Mouse (Mus musculus) granulocyte monocyte progenitor cell, adult 5-6 weeks (primary cell): ENCODE measurements at regions not wholly inside any gene's neighbourhood (a gene's known extent, or its start where the extent isn't known, plus 50 kb on each side); places are given as distances from the start of the nearest gene placed in this dataset.

Experiments used
- ATAC-seq: replicated peaks from 2 replicates; pipeline ENCODE4 v1.8.0; 2016; ENCODE audit warnings: mild to moderate bottlenecking, moderate TSS enrichment, inconsistent platforms; ENCODE audit not compliant: poor library complexity, severe bottlenecking

DNA sequence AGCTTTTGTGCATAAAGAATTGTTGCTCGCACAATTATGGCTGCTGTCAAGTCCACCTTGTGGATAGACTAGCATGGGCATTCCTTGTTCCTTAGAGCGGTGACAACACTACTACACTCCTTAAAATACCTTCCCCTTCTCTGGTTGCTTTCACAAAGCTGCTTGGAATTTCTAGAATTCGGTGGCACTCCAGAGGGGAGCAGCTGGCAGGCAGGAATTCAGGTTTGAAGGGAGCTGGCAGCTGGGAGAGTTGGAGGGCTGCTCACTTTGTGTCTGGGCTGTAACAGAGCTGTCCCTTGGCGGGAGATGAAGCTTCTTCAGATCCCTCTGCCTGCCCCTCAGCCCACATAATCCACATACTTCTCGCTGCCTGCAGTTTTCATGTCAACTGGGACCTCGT, 109.7 kb downstream of the Tmsb4x start:
- ATAC-seq = no peak

DNA sequence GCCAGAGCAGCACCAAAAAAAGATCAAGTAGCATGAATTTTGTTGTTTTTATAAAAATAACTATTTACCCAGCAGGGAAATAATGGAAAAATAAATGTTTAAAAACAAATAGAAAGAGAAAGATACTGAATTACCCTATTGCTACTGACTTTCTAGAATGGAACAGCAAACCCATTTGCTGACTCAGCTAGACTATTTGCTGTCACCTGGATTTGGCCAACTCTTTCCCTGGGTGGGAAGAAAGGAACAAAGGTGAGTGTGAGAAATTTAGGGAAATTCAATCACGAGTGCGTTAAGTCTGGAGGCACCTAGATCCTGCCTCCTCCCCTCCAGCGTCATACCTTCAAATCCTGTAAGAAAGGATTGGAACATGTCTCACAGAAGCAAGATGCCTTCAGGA, 110.2 kb downstream of the Tmsb4x start:
- no peak for ATAC-seq

DNA sequence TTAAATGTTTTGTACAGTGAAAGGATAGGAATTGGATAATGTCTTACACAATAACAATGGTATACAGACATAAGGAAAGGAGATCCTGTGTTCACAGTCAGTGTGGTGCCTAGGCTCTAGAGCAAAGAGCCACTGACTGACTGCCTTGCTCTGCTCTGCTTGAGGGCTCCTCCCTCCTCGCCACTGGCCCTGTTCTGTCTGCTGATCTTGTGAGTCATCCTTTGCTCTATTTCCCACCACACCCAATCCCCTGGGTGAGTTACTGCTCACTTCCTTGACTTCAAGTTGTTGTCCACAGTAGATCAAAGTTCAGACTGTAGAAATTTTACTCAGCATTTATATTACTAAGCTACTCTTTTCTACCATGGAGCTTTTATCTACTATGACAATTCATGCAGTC, 117.3 kb downstream of the Tmsb4x start:
- peak; percentile 96 for ATAC-seq

DNA sequence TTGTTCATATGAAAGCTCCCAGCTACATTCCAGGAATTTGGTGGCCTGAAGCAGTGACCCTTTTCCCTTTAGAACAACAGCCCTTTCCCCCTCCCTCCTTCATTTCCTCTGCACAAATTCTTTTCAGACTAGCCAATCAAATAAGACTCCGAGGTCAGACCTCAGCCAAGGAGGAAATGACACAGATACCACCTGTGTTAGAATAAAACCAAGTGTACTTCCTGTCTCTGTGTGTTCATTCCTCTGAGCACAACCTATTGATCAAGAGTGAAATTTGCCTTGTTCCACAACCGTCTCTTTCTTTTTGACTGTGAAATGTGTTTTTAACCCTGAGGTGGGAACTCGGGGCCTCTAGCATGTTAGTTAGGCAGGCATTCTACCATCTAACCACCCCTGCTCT, 120.2 kb downstream of the Tmsb4x start:
- peak; percentile 87 for ATAC-seq

DNA sequence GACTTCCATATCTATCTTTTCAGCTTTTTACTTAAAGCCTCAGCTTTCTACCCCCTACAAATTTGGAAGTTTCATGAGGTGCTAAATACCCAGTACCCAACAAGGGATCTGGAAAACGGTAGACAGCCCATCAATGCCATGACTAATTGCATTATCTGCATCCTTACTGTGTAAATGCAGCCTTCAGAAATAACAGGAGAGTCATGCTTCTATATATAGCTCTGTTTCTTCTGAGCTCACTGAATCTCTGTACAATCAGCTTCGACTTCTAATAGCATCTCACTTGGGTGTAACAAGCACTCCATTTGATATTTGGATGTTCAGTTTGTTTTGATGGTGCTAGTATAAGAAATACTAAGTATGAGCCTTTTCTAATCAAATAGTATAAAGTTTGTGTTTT, 120.7 kb downstream of the Tmsb4x start:
- ATAC-seq = no peak

DNA sequence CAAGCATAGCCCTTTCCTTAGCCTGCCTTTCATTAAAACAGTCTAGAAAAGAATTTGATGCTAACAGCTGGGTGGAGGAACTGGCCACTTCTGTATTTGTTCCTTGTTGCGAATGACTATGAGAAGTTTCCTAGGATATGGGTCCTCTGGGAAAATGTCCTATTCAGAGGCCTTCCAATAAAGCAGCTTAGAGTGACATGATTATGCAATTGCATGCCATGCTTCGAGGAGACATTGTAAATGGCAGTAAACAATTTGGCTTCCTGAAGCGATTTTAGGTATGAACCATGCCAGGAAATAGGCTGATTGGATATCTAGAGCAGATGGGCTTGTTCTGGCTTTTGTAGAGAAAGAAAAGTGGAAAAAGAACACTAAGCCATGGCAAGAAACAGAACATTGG, 128.3 kb downstream of the Tmsb4x start:
- ATAC-seq = no peak

DNA sequence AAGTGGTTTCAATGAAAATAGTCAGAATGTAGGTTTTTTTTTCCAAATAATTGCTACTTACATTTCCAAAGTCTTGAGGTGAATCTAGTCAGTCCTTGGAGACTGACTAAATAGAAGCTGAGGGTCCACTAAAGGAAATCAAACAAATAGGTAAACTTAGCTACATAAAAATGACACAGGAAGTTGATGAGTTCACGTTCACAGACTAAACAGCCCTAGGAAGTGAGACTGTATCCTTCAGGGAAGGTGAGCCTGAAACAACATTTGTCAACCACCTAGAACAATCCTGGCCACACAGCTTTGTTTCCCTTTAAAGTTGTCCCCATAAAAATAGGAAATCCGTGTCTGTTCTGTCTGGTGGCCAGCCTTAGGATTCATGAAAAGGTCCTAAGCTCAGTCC, 140.0 kb downstream of the Tmsb4x start:
- no peak for ATAC-seq

DNA sequence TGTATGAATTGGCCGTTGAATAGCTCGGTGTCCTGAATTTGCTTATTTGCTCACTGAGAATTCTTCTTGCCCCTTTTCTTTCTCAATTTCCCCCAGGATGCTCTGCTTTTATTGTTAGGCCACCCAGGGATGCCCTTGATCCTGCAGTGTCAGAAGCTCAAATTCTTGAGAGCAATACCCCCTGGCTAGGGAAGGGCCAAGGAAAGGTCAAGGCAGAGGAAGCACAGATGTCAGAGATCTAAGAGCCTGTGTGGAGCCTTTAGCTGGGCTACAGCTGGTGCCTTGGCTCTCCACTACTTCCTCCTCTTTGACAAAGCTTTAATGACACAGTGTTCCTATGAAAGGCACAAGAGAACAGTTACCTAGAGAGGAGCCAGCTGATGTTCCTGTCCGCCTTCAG, 141.2 kb downstream of the Tmsb4x start:
- ATAC-seq = no peak

DNA sequence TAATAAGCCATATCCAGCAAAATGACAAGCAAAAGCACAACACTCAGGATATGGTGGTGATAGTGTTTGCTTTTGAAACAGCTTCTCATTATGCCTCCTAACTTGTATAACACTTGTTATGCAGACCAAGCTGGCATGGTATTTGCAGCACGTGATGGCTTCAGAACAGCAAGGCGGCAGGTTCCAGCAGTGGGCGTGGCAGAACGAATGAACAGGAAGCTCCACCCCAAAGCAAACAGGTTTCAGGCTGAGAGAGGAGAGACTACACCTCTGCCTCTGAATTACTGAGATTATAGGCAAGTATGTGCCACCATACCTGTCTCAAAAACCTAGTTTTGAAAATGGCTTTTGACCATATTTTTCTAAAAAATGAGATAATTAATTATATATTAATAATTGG, 145.2 kb downstream of the Tmsb4x start:
- no peak for ATAC-seq

DNA sequence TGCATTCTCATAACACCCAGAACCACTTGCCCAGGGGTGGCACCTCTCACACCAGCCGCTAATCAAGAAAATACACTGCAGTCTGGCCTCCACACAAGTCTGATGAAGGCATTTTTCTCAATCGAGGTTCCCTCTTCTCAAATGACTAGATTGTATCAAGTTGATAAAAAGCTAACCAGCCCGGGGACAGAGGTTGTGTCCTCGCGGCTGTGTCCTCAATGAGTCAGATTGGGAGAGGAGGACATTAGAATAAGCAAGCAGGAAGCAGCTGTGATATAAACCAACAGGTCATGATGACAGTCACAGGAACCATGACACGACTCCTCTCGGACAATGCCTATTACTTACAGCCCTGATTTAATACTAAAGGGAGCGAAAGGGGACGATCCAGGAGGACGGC, 156.7 kb downstream of the Tmsb4x start:
- ATAC-seq = no peak

DNA sequence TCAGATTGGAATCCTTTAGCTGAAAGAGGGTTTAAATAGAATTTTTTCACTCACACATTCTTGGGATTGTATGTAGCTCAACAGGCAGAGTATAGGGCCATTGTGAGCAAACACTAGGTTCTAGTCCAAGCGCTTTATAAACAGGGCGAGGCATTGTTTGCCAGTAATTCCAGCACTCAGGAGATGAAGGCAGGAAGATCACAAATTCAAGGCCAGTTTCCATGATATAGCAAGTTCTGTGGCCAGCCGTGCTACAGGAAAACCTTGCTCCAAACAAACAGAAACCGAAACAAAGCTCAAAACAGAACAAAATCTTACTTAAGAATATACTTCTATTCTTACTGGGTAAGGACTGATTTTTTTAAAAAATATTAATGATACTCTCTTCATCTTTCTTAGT, 159.0 kb downstream of the Tmsb4x start:
- ATAC-seq = peak; percentile 34; the same call in 1 of the 2 replicates

DNA sequence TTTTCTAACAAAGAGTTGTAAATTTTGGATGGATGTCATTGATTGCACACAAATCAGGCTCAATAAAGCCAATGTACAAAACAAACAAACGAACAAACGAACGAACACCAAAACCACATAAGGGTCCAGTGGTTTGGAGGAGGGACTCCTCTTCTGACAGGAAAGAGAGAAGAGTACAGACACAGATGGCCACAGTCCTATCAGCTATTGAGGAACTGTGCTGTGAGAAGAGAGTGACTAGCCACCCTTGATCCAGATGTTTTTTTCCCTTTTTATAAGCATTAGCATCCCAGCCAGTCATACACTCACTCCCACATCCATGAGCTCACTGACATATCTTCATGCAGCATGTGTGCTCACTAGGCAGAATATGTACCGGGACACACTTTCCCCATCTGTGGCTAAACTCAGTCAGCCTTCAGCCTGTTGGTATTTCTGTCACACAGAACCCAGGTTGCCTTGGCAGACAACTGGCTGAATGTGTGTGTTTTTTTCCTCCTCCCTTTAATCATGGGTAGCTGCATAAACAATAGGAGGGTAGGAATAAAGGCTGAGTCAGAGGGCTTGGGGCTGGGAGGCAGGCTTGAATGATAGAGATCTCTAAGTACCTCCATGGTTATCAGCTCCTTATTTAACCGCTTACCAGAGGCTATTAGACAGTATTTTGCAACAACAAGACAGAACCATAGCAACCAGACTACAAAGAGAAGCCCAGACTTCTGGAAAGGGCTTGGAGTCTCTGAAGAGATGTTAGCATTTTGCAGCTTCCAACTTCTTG, 159.7 kb downstream of the Tmsb4x start:
- ATAC-seq = peak; percentile 91

DNA sequence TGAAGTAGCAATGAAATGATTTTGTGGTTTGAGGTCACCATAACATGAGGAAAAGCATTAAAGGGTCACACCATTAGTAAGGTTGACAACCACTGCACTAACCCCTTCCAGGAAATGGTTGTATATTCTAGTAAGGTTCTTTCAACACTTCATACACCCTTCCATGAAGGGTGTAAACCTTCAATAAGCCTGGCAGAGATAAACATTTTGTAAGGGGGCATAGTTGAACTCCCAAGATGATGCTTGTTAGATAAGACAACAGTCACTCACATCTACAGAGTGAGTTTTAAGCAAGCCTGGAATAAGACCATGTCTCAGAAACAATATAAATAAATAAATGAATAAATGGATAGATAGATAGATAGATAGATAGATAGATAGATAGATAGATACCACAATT, 171.1 kb downstream of the Tmsb4x start:
- ATAC-seq = no peak

DNA sequence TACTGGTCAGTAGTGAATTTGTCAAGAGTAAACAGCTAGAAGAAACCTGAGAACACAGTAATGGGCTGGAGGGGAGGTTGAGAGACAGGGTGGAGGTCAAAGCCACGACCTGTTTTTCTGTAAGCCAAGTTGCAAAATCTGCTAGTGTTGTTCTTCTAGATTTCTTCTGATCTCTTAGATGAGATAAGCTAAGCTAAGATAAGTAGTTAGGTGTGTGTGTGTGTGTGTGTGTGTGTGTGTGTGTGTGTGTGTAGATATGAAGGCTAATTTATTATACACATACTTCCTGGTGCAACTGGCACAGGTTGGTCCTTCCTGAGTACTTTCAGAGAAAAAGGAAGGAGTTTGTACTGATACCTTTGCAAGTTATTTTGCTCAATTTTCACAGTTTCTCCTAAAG, 172.8 kb downstream of the Tmsb4x start:
- no peak for ATAC-seq

DNA sequence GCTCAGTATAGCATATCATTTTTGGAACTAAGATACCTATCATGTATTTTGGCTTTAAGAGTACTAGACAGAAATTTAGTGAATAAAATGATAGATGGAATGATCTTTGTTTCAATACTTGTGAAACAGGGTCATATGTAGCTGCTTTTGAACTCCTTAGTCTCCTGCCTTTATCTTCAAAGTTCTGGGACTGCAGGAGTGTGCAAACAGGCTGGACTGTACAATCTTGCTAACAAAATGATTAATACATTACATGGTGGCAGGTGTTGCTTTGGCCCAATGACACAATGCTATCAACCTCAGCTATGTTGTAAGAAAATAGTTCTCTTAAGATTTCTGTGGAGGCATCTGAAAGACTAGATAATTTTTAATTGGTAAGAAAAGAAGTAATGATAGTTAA, 173.5 kb downstream of the Tmsb4x start:
- ATAC-seq = no peak

DNA sequence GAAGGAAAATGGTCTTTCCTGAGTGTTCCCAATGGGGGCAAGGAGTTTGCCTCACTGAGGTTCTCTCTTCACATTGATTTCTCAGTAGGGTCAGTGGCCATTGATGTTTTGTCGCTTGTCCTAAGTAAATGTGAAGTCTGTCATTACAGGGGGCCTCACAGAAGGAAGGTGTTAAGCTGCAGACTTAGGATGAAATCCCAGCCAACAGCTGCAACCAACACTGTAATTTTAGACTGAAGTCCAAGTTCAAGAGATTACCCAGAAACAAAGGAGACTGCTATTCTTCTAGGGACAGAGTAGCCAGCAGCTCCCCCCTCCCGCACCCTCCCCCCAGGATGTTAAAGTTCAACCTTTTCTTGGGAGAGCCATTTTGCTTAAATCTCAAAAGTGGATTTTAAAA, 176.0 kb downstream of the Tmsb4x start:
- no peak for ATAC-seq

DNA sequence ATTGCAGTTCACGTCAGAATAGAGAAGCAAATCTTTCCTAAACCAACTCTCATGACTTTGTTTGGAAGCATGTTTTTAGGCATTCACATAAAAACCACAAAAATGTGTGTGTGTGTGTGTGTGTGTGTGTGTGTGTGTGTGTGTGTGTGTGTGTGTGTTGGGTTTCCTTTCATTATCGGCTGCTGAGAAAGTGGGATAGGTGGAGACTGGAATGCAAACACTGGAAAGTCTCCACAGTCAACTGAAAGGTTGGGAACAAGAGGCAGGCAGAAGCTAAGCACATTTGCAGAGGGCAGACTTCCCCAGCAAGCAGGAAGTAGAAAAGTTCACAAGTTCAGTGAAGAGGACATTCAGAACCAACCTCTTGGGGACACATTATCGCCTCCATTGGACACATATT, 176.5 kb downstream of the Tmsb4x start:
- ATAC-seq = 0 out of 2 replicates have a peak, but pooled peaks have one; percentile 35

DNA sequence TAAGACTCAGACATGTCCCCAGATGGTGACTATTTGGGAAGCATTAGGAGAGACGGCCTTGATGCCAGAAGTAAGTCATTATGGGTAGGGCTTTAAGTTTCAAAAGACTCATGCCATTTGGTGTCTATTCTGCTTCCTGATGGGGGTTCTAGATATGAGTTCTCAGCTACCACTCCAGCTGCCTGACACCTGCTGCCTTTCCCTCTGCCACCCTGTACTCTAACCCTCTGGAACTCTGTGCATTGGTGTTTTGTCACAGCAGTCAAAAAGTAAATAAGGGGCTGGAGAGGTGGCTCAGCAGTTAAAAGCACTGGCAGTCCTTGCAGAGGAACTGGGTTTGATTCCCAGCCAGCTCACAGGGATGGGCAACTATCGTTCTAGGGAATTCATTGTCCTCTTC, 177.6 kb downstream of the Tmsb4x start:
- no peak for ATAC-seq

DNA sequence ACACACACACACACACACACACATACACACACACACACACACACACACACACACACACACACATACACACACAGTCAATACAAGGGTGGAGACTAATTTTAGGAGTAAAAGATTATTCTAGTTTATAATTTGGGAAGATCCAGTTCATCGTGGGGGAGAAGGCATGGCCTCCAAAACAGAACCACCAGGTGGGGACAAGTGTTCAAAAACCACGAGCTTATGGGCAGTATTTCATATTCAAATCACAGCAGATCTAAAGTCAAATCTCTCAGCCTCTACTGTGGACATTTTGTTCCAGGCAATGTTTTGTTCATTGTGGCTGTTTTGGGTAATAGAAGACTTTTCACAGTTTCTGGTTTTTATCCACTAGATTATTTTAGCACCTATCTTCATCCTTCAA, 193.5 kb downstream of the Tmsb4x start:
- no peak for ATAC-seq

DNA sequence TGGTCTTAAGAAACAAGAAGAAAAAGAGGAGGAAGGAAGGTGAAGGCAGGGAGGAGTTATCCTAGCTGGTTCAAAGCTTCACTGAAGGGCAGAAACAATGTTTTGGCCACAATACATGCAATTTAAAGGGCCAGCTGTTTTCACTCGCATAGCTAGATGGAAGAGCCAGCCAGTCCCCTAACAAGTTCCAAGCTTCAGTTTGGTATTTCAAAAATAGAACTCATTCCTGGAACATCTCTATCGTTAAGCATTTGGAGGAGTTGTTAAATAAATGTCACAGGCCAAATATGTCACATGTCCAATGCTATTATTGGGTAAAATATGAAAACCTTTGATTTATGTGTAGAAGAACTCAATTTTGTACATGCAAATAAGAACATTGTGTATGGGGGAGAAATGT, 194.8 kb downstream of the Tmsb4x start:
- ATAC-seq = no peak

DNA sequence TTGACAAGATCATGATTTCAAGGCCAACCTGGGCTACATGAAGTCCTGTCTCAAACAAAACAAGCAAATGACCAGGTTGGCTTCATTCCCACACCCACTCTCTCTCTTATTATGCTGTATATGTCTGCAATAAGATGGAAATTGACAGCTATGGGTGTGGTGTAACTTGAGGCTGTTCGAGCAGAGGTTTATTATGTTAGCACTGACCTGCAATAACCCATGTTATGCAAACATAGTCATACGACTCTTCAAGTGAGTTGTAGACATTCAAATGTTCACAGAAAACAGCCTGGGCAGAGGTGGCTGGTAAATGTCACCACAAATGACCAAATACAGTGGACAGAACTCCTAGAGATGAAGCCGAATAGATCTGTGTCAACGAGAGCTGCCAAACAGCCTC, 196.2 kb downstream of the Tmsb4x start:
- no peak for ATAC-seq

DNA sequence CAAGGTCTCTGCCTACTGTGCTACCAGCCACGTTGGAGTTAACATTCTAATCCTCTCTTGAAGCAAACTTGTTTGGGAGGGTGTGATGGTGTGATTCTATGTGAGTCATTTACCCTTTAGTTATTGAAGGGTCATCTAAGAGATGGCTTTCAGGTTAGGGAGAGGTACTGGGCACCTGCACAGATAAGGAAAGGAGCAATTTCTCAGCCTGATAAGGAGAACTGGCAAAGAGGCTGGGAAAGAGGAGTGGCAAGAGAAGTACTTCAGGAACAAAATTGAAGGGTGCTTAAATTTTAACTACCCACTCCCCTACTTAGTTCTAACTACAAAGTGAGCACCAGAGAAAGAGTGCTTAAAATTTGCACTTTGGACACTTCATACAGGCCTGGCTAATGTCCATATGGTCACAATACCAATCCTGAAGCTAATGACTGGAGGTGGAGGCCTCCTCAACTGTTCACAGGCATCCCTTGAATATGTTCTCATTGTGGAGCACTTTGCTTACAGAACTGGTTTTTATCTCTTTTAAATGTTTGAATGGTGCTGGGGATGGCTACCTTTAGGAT, 197.1 kb downstream of the Tmsb4x start:
- no peak for ATAC-seq
